Mouse (Mus musculus) forebrain, embryonic 10.5 days (tissue): ENCODE results near the gene Dnase1l3. TPM values are rescaled to one million over a fixed set of nuclear protein-coding genes. Genes with fewer than 3 reads are reported as not detected.

ENCODE experiments used
- DNase-seq: peaks from one replicate; pipeline ENCODE4 v3.0.0-alpha.2; 2017; ENCODE audit warnings: low spot score; ENCODE audit errors: extremely low spot score
- H3K27ac ChIP-seq: fragments of 300-500 bp; sonication (generic); 2 replicates; pipeline ENCODE4 v1.5.1; 2016; ENCODE audit warnings: mild to moderate bottlenecking
- H3K27me3 ChIP-seq: fragments of 300-500 bp; sonication (generic); 2 replicates; pipeline ENCODE4 v1.6.1; 2016; ENCODE audit warnings: mild to moderate bottlenecking; ENCODE audit not compliant: poor library complexity, severe bottlenecking
- H3K36me3 ChIP-seq: fragments of 300-500 bp; sonication (generic); replicated peaks from 2 replicates; pipeline ENCODE4 v1.6.1; 2016; ENCODE audit warnings: mild to moderate bottlenecking, moderate library complexity
- H3K4me1 ChIP-seq: fragments of 300-500 bp; sonication (generic); 2 replicates; pipeline ENCODE4 v1.6.1; 2016
- H3K4me3 ChIP-seq: fragments of 300-500 bp; sonication (generic); 2 replicates; pipeline ENCODE4 v1.5.1; 2016; ENCODE audit warnings: mild to moderate bottlenecking, moderate library complexity
- H3K9me3 ChIP-seq: fragments of 300-500 bp; sonication (generic); 2 replicates; pipeline ENCODE4 v1.6.1; 2016; ENCODE audit warnings: mild to moderate bottlenecking, moderate library complexity
- WGBS: fragments of 180-500 bp; shearing (Covaris S2); methylation state at CpG from one replicate; pipeline ENCODE4 v1.1.7; 2016; 5-methylcytosine and 5-hydroxymethylcytosine counted together
- polyA plus RNA-seq: library from polyadenylated mRNA; unstranded; fragments of >200 nt; fragmentation: Nextera tagmentation; extraction: Ambion mirVana; gene quantifications from 2 replicates; pipeline ENCODE4 v1.2.1, GENCODE M21; 2016

Gene Dnase1l3
- polyA plus RNA-seq, 1 experiment from 2014 or later, result not detected

DNA sequence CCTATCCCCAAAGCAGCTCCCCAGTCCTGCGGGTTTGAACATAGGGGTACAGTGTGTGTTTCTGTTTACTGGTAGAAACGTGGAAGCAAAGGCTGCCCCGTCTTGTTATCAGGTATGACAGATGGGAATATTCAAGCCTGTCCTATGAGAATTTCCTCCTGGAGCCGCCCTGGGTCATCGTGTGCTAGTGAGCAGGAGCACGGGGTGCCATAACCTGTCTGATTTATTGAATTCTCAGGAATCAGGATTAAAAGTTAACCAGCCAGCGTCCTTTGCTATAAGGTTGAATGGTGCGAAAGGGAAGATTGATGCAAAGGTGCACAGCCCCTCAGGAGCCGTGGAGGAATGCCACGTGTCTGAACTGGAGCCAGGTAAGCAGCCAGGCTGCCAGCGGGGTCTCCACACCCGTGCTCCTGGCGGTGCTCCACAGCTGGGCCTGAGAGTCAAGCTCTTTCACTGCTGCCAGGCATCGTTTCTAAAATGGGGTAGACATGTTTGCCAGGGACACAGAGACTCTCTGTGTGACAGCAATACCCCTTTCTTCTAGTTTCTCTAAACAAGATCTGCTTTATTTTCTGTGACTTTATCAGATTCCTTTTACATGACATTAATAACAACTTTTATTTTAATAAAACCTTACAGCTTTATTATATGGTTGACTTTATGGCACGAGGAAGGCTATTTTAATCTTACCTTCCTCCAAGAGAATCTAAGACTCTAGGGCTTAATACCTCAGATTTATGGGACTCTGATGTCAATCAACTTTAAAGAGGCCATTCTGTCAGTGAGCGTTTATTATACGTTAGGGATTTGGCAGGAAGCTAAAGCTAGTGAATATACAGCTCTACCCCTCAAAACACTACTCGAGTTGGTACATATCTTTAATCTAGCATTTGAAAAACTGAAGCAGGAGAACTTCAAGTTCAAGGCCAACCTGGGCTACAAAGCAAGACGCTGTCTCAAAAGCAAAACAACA is 55.3 kb downstream of the Dnase1l3 start:
- no peaks in the 10 kb centered on the region for H3K9me3 ChIP-seq
- WGBS, result 91% methylated on average over 19 of the region's 19 CpGs
- peaks cover 90% of the 10 kb centered on the region for H3K36me3 ChIP-seq
- no peak overlapping the region for H3K27ac ChIP-seq
- peaks cover 13% of the 10 kb centered on the region for H3K4me1 ChIP-seq
- no peaks in the 10 kb centered on the region for H3K27me3 ChIP-seq
- no peak for DNase-seq
- H3K4me3 ChIP-seq, result no peak overlapping the region

DNA sequence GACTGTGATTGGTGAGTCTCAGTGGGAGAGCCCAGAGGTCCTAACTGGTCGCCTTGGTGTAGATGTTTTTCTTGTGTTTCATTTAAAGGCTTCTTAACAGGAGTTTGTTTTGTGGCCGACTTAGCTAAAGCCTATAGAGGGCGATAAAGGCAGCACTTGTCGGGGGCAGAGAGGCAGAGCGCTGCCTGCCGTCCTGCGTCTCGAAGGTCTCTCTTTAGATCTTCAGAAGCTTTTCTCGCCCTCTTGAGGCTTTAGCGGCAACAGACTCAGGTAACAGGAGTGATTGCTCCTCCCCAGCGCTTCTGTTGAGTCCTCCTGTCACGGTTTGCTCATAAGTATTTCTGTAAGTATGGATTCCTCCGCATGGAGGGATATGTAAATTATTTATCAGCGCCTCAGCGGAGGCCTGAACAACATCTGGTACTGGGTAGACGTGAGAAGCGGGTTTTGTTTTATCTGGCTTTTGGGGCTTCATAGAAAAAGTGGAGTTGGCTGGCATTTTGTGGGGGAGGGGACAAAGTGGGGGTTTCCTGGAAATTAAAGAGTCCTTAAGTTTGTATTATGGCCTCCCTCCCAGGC is 57.2 kb downstream of the Dnase1l3 start:
- Histone ChIP-seq H3K4me1 (peaks cover 9% of the 10 kb centered on the region), H3K36me3 (peaks cover 91% of the 10 kb centered on the region), H3K9me3 (no peaks in the 10 kb centered on the region), H3K27ac (no peak overlapping the region), H3K4me3 (no peak overlapping the region), H3K27me3 (no peaks in the 10 kb centered on the region)
- WGBS, result 27% methylated on average over 17 of the region's 17 CpGs
- peak; percentile 40 for DNase-seq

DNA sequence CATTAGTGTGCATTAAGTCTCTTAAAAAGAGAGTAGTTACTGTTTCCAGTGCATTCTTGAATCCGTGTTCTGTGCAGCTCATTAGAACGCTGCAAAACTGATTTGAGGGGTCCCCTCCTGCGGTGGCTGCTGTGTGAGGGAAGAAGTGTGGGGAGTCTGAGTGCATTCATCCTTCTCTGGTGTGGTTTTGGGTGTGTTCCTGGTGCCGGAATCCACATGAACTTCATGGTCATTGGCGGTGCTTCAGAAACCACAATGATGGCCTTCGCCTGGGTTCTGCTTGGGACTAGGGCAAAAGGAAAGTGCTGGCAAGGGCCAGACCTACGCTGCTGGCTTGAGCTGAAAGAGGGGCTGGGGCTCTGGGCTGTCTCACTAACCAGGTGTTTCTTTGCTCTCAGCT is 60.2 kb downstream of the Dnase1l3 start:
- WGBS, result 94% methylated on average over 7 of the region's 7 CpGs
- Histone ChIP-seq H3K9me3 (no peaks in the 10 kb centered on the region), H3K4me1 (peaks cover 6% of the 10 kb centered on the region), H3K27ac (no peak overlapping the region), H3K4me3 (no peak overlapping the region), H3K36me3 (peaks cover 91% of the 10 kb centered on the region), H3K27me3 (no peaks in the 10 kb centered on the region)
- no peak for DNase-seq

DNA sequence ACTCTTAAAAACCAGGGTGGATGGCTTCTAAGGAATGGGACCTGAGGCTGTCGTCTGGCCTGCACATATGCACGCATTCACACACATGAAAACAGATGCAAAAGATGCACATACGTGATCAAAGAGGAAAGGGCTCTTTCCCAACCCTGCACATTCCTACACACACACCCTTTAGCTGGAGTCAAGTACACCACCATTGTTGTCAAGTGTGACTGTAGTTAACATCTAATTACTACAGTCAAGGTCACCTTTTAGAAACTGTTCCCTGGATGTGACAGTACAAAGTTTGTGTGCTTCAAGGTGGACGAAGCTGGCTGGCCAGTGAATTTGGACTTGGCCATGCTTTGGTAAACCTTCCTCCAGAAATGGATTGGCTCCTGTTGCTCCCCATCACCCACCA is 62.2 kb downstream of the Dnase1l3 start:
- no peak overlapping the region for H3K27ac ChIP-seq
- no peaks in the 10 kb centered on the region for H3K27me3 ChIP-seq
- peaks cover 98% of the 10 kb centered on the region for H3K36me3 ChIP-seq
- H3K9me3 ChIP-seq, result no peaks in the 10 kb centered on the region
- H3K4me3 ChIP-seq, result no peak overlapping the region
- 93% methylated on average over 4 of the region's 4 CpGs for WGBS
- DNase-seq, result no peak
- peaks cover 5% of the 10 kb centered on the region for H3K4me1 ChIP-seq

DNA sequence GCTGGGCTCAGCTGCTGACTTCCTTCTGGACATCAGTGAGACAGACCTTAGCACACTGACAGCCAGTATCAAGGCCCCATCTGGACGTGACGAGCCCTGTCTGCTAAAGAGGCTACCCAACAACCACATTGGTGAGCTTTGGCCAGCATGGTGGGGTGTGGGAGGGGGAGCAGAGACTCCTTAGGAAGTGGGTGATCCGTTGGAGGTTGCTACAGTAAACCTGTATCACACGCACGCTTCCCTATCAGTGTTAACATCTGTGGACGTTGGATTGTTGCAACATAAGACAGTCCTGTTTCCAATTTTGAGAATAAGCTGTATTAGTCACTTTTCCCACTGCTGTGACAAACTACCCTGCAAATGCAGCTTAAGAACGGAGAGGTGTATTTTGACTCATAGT is 65.3 kb downstream of the Dnase1l3 start:
- 90% methylated on average over 7 of the region's 7 CpGs for WGBS
- Histone ChIP-seq H3K9me3 (no peaks in the 10 kb centered on the region), H3K4me3 (no peak overlapping the region), H3K27me3 (no peaks in the 10 kb centered on the region), H3K36me3 (peaks cover 98% of the 10 kb centered on the region), H3K4me1 (no peaks in the 10 kb centered on the region), H3K27ac (no peak overlapping the region)
- no peak for DNase-seq

DNA sequence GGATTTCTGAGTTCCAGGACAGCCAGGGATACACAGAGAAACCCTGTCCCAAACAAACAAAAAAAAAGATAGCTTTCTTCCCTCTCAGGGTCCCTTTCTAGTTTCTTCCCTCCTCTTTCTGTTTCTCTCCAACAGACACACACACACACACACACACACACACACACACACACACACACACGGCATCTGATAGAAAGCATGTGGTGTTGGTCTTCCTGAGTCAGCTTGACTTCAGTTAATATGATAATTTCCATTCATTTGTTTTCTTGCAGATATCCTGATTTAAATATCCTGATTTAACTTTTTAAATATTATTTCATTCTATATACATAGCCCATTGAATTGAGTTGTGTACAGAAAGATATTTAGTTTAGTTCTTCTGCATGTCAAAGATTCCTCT is 66.0 kb downstream of the Dnase1l3 start:
- Histone ChIP-seq H3K9me3 (no peaks in the 10 kb centered on the region), H3K27me3 (no peaks in the 10 kb centered on the region), H3K4me1 (no peaks in the 10 kb centered on the region), H3K4me3 (no peak overlapping the region), H3K27ac (no peak overlapping the region), H3K36me3 (peaks cover 98% of the 10 kb centered on the region)
- no peak for DNase-seq
- 82% methylated on average over 1 of the region's 1 CpGs for WGBS

DNA sequence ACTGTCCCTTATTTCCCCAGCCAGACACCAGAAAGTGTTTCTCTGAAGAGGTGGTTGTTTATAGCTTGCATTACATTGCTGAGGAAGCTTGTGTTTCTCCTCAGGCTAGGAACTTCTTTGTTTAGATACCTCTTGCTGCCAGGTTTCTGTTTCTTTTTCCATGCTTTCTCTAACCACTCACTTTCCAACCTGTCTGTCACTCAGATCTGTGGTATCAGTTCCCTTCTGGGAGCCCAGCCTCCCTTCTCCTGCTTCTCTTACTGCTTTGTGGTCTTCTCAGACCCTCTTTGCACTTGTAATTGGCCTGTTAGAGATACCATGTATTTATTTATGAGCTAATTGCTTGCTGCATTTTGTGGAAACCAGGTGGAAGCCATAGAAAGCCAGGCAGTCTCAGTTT is 70.7 kb downstream of the Dnase1l3 start:
- peaks cover 96% of the 10 kb centered on the region for H3K36me3 ChIP-seq
- no peaks in the 10 kb centered on the region for H3K4me1 ChIP-seq
- no peaks in the 10 kb centered on the region for H3K9me3 ChIP-seq
- no peak overlapping the region for H3K4me3 ChIP-seq
- H3K27me3 ChIP-seq, result no peaks in the 10 kb centered on the region
- H3K27ac ChIP-seq, result no peak overlapping the region
- no peak for DNase-seq

DNA sequence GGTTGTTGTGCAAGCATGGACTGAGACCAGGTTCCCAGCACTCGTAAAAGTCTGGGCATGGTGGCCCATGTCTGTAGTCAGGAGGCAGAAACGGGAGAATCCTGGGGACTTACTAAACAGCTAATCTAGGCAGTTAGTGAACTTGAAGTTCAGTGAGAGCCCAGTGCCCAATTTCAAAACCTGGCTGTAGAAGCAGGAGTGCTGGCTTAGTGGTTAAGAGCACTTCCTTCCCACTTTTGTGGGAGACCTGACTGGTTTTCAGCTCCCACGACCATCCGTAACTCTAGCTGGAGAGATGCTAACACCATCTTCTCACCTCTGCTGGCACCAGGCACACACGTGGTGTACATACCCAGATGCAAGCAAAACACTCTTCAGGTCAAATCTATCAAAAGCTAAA is 72.9 kb downstream of the Dnase1l3 start:
- no peak for DNase-seq
- no peak overlapping the region for H3K27ac ChIP-seq
- peaks cover 97% of the 10 kb centered on the region for H3K36me3 ChIP-seq
- no peak overlapping the region for H3K4me3 ChIP-seq
- no peaks in the 10 kb centered on the region for H3K9me3 ChIP-seq
- 94% methylated on average over 5 of the region's 5 CpGs for WGBS
- no peaks in the 10 kb centered on the region for H3K27me3 ChIP-seq
- H3K4me1 ChIP-seq, result no peaks in the 10 kb centered on the region

DNA sequence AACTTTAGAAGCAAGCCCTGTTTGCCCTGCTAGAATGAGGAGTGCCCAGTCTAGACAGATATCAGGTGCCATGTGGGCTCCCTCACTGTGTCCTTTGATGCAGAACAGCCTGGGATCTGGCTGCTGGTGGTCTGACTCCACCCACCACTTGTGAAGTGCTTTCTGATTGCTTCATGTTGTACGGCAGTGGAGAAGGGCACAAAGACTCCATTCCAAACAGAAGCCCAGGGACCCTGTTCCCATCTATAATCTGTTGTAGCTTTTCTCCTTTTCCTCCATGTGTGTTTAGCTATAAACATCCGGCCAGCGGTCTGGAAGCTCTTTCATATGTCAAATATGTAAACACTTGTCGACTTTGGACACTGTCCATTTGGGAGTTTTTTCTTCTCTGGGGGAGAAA is 74.5 kb downstream of the Dnase1l3 start:
- Histone ChIP-seq H3K27ac (no peak overlapping the region), H3K4me3 (no peak overlapping the region), H3K36me3 (peaks cover 98% of the 10 kb centered on the region), H3K27me3 (no peaks in the 10 kb centered on the region), H3K9me3 (no peaks in the 10 kb centered on the region), H3K4me1 (no peaks in the 10 kb centered on the region)
- DNase-seq, result no peak
- WGBS, result 88% methylated on average over 4 of the region's 4 CpGs

DNA sequence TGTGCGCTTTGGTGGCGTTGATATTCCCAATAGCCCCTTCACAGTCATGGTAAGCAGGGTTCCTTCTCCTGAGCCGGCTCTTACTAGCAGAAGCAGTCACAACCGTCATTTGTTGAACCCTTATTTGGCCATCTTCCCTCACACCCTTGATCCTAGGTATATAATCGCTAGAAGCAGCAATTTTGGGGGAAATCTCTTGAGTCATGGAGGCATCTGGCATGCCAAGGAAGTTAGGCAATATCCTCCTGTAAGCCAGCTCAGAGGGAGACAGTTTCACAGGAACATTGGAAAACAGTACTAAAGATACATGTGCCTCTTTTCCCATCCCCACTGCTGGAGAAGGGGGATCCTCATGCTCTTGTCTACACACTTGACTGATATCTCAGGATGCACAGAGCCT is 75.1 kb downstream of the Dnase1l3 start:
- Histone ChIP-seq H3K9me3 (no peaks in the 10 kb centered on the region), H3K36me3 (peaks cover 98% of the 10 kb centered on the region), H3K27me3 (no peaks in the 10 kb centered on the region), H3K4me3 (no peak overlapping the region), H3K4me1 (peaks cover 4% of the 10 kb centered on the region), H3K27ac (no peak overlapping the region)
- DNase-seq, result no peak
- WGBS, result 95% methylated on average over 5 of the region's 5 CpGs

DNA sequence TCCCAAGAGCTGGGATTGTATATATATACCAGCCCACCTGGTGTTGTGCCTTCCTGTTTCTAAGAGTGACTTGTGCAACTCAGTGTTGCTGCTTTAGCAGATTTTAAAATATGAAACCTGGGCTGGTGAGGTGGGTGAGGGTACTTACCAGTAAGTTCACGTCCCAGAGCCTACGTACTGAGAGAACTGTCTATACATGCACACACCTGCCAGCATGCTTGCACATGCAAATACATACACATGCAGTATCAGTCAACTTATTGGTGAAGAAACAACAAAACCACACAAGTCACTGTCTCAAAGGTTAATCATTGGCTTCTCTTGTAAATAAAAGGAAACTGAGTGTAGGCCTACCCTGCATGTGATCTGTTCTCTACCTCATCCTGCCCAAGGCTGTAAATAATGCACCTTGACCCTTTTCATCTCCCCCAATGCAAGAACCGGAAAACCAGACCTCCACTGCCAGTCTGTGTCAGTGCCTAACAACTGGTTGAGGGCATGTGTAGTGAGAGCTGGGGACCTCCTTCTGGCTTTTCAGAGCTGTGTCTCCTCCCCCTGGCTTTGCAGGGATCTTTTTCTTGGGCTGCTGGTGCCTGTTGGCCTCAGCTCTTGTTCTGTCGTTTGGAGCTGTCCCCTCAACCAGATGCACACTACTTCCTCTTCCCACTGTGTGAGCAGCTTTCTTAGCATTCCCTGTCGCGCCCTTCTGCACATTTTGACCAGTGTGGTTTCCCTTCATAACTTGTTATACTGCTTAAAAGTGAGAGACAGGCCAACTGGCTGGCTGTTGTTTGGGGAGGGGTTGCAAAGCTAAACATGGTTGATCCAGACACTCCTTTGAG is 76.0 kb downstream of the Dnase1l3 start:
- peaks cover 98% of the 10 kb centered on the region for H3K36me3 ChIP-seq

More for the DNA sequence above, 76.0 kb downstream of the Dnase1l3 start:
- Histone ChIP-seq H3K4me1 (peaks cover 13% of the 10 kb centered on the region), H3K9me3 (no peaks in the 10 kb centered on the region), H3K4me3 (no peak overlapping the region), H3K27ac (no peak overlapping the region), H3K27me3 (no peaks in the 10 kb centered on the region)
- WGBS, result 89% methylated on average over 6 of the region's 6 CpGs
- no peak for DNase-seq
